Mouse (Mus musculus) neural tube, embryonic 11.5 days (tissue): ENCODE data around the gene Dnajb13. TPM values are rescaled to one million over a fixed set of nuclear protein-coding genes. Genes with fewer than 3 reads are reported as not detected.
A peak's percentile ranks its signal among the peaks of the same experiment; 100 is the strongest.

Source experiments
- ATAC-seq: fragments of 200-750 bp; cut with Nextera tagmentation; 2 replicates; pipeline ENCODE4 v1.8.0; 2017; ENCODE audit warnings: moderate number of reproducible peaks, mild to moderate bottlenecking, moderate TSS enrichment, moderate library complexity; ENCODE audit not compliant: insufficient read depth, low FRiP score, low TSS enrichment
- DNase-seq: peaks from one replicate; pipeline ENCODE4 v3.0.0-alpha.2; 2015; ENCODE audit warnings: low spot score
- H3K27ac ChIP-seq: fragments of 300-500 bp; sonication (generic); 2 replicates; pipeline ENCODE4 v1.5.1; 2014; ENCODE audit warnings: low read depth, mild to moderate bottlenecking, low read length
- H3K27me3 ChIP-seq: fragments of 300-500 bp; sonication (generic); 2 replicates; pipeline ENCODE4 v1.6.1; 2014; ENCODE audit warnings: mild to moderate bottlenecking, low read length, mixed read lengths; ENCODE audit not compliant: control insufficient read depth, insufficient read depth
- H3K36me3 ChIP-seq: fragments of 300-500 bp; sonication (generic); 2 replicates; pipeline ENCODE4 v1.6.1; 2014; ENCODE audit warnings: mild to moderate bottlenecking, low read length, moderate library complexity, mixed read lengths; ENCODE audit not compliant: control insufficient read depth, insufficient read depth
- H3K4me1 ChIP-seq: fragments of 300-500 bp; sonication (generic); 2 replicates; pipeline ENCODE4 v1.6.1; 2014; ENCODE audit warnings: low read length, mixed read lengths; ENCODE audit not compliant: control insufficient read depth, insufficient read depth
- H3K4me2 ChIP-seq: fragments of 300-500 bp; sonication (generic); 2 replicates; pipeline ENCODE4 v1.6.1; 2014; ENCODE audit warnings: low read depth, mild to moderate bottlenecking, moderate library complexity
- H3K4me3 ChIP-seq: fragments of 300-500 bp; sonication (generic); 2 replicates; pipeline ENCODE4 v1.5.1; 2014; ENCODE audit warnings: low read depth, low read length
- H3K9ac ChIP-seq: fragments of 300-500 bp; sonication (generic); 2 replicates; pipeline ENCODE4 v1.6.1; 2014; ENCODE audit warnings: mild to moderate bottlenecking, low read length
- H3K9me3 ChIP-seq: fragments of 300-500 bp; sonication (generic); 2 replicates; pipeline ENCODE4 v1.6.1; 2016; ENCODE audit warnings: low read length; ENCODE audit not compliant: control insufficient read depth
- WGBS: fragments of 180-500 bp; shearing (Covaris S2); extraction: QIAGEN DNeasy Blood & Tissue Kit; methylation state at CpG from one replicate; pipeline ENCODE4 v1.1.7; 2014; 5-methylcytosine and 5-hydroxymethylcytosine counted together
- polyA plus RNA-seq: library from polyadenylated mRNA; unstranded; fragments of >200 nt; fragmentation: Nextera tagmentation; extraction: Ambion mirVana; gene quantifications from 2 replicates; pipeline ENCODE4 v1.2.1, GENCODE M21; 2014

Dnajb13 gene
- polyA plus RNA-seq, 1 experiment from 2014 or later, result 0.25 TPM

DNA sequence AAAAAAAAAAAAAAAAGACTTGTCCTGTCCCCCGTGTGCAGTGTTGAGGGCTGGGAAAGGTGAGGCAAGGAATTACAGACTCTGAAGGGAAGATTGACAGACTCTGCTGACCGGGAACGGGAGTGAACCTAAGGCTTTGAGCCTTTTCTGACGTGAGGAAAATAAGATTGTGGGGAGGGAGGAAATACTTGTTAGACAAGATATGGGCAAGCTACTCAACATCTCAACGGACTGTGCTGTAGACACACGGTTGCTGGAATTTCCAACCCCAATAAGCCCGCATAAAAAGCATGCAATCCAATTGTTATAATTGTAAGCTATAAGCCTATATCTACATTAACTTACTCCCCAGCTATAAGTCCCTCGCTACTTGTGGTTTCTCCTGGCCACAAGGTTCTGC, 9.9 kb upstream of the Dnajb13 start:
- 74% methylated on average over 8 of the region's 8 CpGs for WGBS

GRCm38 (mm10) chr7:100522222-100522621, 7.5 kb upstream of the Dnajb13 start:
- DNase-seq (no peak), ATAC-seq (no peak)
- no peaks in the 10 kb centered on the region for H3K36me3 ChIP-seq
- H3K27ac ChIP-seq, result no peak overlapping the region
- H3K9ac ChIP-seq, result no peak overlapping the region
- H3K4me3 ChIP-seq, result no peak overlapping the region
- no peaks in the 10 kb centered on the region for H3K27me3 ChIP-seq
- WGBS, result 78% methylated on average over 3 of the region's 3 CpGs
- H3K4me2 ChIP-seq, result no peak overlapping the region
- H3K4me1 ChIP-seq, result no peaks in the 10 kb centered on the region
- H3K9me3 ChIP-seq, result no peaks in the 10 kb centered on the region

More for the DNA sequence above, 9.9 kb upstream of the Dnajb13 start:
- DNase-seq (no peak), ATAC-seq (no peak)
- no peaks in the 10 kb centered on the region for H3K27me3 ChIP-seq
- no peak overlapping the region for H3K4me3 ChIP-seq
- no peaks in the 10 kb centered on the region for H3K9me3 ChIP-seq
- H3K36me3 ChIP-seq, result no peaks in the 10 kb centered on the region
- H3K4me1 ChIP-seq, result no peaks in the 10 kb centered on the region
- no peak overlapping the region for H3K9ac ChIP-seq
- H3K4me2 ChIP-seq, result no peak overlapping the region
- no peak overlapping the region for H3K27ac ChIP-seq

DNA sequence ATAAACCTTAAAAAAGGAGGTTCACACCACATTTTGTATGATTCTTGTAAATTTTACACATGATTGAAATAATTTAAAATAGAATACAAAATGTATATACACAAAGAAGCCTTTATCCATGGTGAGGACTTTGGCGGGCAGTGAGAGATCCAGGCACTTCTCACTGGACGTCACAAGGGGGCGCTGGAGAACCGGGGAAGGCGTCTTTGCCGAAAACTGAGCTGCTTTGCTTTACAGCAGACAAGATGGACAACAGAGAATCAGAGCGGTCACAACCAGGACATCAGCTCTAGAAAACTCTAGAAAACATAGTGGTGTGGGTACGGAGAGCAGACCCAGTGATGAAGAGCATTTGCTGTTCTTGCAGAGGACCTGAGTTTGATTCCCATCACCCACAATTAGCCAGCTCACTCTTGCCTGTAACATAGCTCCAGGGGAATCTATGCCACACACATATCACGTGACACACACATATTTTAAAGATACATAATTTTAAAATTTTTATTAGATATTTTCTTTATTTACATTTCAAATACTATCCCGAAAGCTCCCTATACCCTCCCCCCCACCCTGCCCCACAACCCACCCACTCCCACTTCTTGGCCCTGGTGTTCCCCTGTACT, 6.0 kb upstream of the Dnajb13 start:
- no peak overlapping the region for H3K27ac ChIP-seq
- no peak overlapping the region for H3K4me2 ChIP-seq
- ATAC-seq (no peak), DNase-seq (peak; percentile 83)
- no peaks in the 10 kb centered on the region for H3K27me3 ChIP-seq
- no peaks in the 10 kb centered on the region for H3K4me1 ChIP-seq
- no peaks in the 10 kb centered on the region for H3K9me3 ChIP-seq
- H3K9ac ChIP-seq, result no peak overlapping the region
- H3K36me3 ChIP-seq, result no peaks in the 10 kb centered on the region
- 25% methylated on average over 10 of the region's 10 CpGs for WGBS
- no peak overlapping the region for H3K4me3 ChIP-seq

- no peaks in the 10 kb centered on the region for H3K9me3 ChIP-seq
- 70% methylated on average over 7 of the region's 7 CpGs for WGBS
- H3K36me3 ChIP-seq, result no peaks in the 10 kb centered on the region
- H3K27me3 ChIP-seq, result no peaks in the 10 kb centered on the region
- ATAC-seq (no peak), DNase-seq (no peak)
- H3K4me1 ChIP-seq, result no peaks in the 10 kb centered on the region
- H3K4me2 ChIP-seq, result no peak overlapping the region
- H3K9ac ChIP-seq, result no peak overlapping the region
- H3K4me3 ChIP-seq, result no peak overlapping the region
- H3K27ac ChIP-seq, result no peak overlapping the region
Measured at GRCm38 (mm10) chr7:100520204-100520603, 5.4 kb upstream of the Dnajb13 start.

- no peaks in the 10 kb centered on the region for H3K4me1 ChIP-seq
- H3K9ac ChIP-seq, result no peak overlapping the region
- H3K27me3 ChIP-seq, result no peaks in the 10 kb centered on the region
- 84% methylated on average over 8 of the region's 8 CpGs for WGBS
- H3K36me3 ChIP-seq, result no peaks in the 10 kb centered on the region
- H3K4me3 ChIP-seq, result no peak overlapping the region
- DNase-seq (no peak), ATAC-seq (no peak)
- H3K9me3 ChIP-seq, result no peaks in the 10 kb centered on the region
- no peak overlapping the region for H3K27ac ChIP-seq
- H3K4me2 ChIP-seq, result no peak overlapping the region
Measured at GRCm38 (mm10) chr7:100511602-100512001, 3.2 kb downstream of the Dnajb13 start.

GRCm38 (mm10) chr7:100508670-100509069, 6.1 kb downstream of the Dnajb13 start:
- Histone ChIP-seq H3K9ac (no peak overlapping the region), H3K4me1 (no peaks in the 10 kb centered on the region), H3K27me3 (no peaks in the 10 kb centered on the region), H3K9me3 (no peaks in the 10 kb centered on the region), H3K4me3 (no peak overlapping the region), H3K27ac (no peak overlapping the region), H3K4me2 (no peak overlapping the region), H3K36me3 (no peaks in the 10 kb centered on the region)
- DNase-seq, result no peak
- 48% methylated on average over 3 of the region's 3 CpGs for WGBS
- no peak for ATAC-seq

- H3K27me3 ChIP-seq, result no peaks in the 10 kb centered on the region
- no peak overlapping the region for H3K9ac ChIP-seq
- no peaks in the 10 kb centered on the region for H3K9me3 ChIP-seq
- no peak for ATAC-seq
- 82% methylated on average over 4 of the region's 4 CpGs for WGBS
- no peaks in the 10 kb centered on the region for H3K4me1 ChIP-seq
- DNase-seq, result no peak
- no peaks in the 10 kb centered on the region for H3K36me3 ChIP-seq
- no peak overlapping the region for H3K4me2 ChIP-seq
- H3K4me3 ChIP-seq, result no peak overlapping the region
- H3K27ac ChIP-seq, result no peak overlapping the region
Measured at GRCm38 (mm10) chr7:100506494-100506893, 8.3 kb downstream of the Dnajb13 start.

DNA sequence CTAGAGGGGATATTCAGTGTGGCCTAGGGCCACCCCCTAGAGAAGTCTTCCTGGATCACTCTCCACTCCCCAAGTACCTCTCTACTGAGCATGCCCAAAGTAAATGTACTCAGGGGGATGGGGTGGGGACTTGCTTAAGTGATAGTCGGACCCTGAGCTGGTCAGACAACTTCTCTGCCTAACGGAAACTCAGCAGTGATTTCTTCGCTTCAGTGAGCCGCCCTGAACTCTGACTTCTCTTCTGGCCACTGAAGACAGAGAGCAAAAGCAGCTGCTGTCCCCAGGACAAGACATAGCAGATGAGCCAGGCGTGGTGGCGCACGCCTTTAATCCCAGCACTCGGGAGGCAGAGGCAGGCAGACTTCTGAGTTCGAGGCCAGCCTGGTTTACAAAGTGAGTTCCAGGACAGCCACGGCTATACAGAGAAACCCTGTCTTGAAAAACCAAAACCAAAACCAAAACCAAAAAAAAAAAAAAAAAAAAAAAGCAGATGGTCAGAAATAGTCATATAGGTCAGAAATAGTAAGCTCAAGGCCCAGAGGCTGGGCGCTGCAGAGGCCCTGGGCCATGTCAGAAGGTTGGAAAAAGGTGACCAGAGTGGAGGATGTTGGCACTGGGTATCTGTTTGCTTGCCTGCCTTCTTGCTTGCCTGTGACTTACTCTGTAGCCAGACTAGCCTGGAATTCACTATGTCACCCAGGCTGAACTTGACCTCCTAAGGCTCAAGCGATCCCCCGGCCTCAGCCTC, 9.8 kb downstream of the Dnajb13 start:
- WGBS, result 89% methylated on average over 13 of the region's 13 CpGs
- Histone ChIP-seq H3K9me3 (no peaks in the 10 kb centered on the region), H3K27me3 (no peaks in the 10 kb centered on the region), H3K4me3 (no peak overlapping the region), H3K4me2 (no peak overlapping the region), H3K27ac (no peak overlapping the region), H3K36me3 (no peaks in the 10 kb centered on the region; the same call in 1 of the 2 replicates), H3K4me1 (no peaks in the 10 kb centered on the region), H3K9ac (no peak overlapping the region)
- ATAC-seq (no peak), DNase-seq (no peak)

- Histone ChIP-seq H3K9ac (no peak overlapping the region), H3K27me3 (no peaks in the 10 kb centered on the region), H3K4me1 (no peaks in the 10 kb centered on the region), H3K4me3 (no peak overlapping the region), H3K4me2 (no peak overlapping the region), H3K9me3 (no peaks in the 10 kb centered on the region), H3K27ac (no peak overlapping the region), H3K36me3 (peaks cover 2% of the 10 kb centered on the region; the same call in 1 of the 2 replicates)
- ATAC-seq (no peak), DNase-seq (no peak)
- 93% methylated on average over 5 of the region's 5 CpGs for WGBS
Measured at GRCm38 (mm10) chr7:100503076-100503475, 11.7 kb downstream of the Dnajb13 start.
